Mouse (Mus musculus): ENCODE data around the gene Hspb3.
A peak's percentile ranks its signal among the peaks of the same experiment; 100 is the strongest.

The Hspb3 gene

DNA sequence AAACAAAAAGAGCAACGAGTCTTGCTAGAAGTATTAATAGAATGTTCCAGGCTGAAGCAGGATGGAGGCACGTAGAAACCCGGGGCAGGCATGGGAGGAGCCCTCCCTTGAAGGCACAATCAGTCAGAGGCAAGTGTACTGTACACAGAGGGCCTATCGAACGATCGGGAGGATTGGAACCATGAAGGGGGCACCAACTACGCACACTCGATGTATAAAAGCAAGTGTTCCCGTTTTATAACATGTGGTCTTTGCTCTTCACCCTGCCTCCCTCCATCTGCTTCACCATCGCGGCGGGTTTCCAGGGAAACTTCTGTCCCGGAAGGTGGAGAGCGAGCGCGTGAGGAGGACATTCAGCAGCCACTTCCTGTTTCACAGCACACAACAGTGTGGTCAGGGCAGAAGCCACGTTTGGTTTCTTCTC lies 27.7 kb downstream of the Hspb3 start:
- peak; percentile 21 to 48 for DNase-seq (ENCODE audit: low spot score in 2 of 2)

DNA sequence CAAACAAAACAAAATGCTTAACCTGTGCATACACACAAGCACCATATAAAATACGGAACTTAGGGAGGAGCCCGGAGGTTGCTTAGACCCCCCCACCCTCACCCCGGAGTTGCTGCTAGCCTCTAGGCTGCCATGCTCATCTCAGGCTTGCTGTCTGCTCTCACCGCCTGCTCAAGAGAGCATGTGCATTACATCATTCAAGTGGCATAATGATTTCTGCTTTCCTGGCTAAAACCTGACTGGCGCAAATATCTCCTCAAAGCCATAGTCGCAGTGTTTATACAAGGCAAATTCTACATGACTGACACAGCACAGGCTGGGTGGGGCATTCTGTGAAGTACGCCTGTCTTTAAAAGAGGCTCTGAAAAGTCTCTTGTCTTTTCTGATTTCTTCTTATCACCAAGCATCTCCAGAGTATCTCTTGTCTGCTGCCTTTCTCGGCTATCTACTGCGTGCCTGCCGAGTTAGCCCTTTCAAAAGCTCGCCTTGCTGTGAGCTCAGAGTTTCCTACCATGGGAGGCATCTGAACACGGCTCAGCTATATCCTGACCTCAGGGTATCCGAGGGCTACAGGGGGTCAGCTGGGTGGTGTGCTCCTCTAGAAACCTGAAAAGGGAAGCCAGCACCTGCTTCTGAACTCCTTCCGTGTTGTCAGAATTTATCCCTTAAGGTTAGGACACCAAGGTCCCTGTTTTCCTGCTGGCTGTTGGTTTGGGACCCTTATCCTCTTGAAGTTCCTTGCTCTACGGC lies 28.6 kb downstream of the Hspb3 start:
- no peak for DNase-seq (ENCODE audit: low spot score in 2 of 2)

DNA sequence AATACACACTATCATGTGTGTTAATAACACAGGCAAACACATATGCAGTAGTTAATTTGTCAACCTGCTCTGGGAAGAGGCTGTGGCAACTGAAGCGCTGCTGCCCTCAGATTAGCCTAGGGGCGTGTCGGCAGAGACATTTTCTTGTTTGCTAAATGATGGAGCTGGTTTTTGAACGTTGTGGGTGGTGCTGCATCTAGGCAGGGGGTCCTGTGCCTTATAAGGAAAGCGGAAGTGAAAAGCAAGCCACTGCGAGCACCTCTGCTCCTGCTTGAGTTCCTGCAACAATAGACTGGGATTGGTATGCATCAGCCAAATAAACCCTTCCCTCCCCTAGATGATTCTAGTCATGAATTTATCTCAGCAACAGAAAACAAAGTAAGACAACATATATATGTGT lies 31.0 kb downstream of the Hspb3 start:
- DNase-seq (ENCODE audit: low spot score in 2 of 2) = no peak

DNA sequence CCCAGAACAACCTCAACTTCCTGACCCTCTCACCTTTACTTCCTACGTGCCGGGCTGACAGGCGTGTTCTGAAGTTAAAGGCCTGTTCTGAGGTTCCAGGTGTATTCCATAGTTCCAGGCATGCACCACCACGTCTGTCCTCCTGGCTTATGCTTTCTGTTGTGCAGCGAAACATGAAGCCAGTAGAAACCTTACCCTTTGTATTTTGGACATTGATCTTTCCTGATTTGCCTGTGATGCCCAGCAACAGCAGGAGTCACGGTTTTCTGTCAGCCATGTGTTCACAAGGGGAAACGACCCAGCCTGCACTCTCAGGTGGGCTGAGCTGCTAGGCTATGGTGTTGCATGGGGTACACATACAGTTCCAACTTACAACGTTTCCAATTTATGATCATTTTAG lies 35.9 kb downstream of the Hspb3 start:
- DNase-seq (ENCODE audit: low spot score in 2 of 2) = no peak

DNA sequence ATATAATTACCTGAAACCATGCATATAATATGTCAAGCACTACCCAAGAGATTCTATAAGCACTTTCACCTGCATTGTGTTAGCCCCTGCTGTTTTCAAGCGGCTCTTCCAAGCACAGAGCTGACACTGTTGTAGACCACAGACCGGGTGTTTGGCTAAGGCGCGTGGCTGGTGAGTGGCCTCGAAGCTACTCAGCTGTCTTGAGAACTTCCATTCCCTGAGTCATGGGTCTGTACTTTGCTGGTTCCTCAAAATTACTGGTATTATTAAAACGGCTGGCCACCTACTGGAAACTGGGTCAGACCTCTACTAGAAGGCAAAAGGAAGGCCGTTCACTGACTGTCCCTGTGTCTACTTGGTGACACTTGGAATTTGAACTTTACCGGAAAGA lies 40.6 kb downstream of the Hspb3 start:
- no peak for DNase-seq (ENCODE audit: low spot score in 2 of 2)

DNA sequence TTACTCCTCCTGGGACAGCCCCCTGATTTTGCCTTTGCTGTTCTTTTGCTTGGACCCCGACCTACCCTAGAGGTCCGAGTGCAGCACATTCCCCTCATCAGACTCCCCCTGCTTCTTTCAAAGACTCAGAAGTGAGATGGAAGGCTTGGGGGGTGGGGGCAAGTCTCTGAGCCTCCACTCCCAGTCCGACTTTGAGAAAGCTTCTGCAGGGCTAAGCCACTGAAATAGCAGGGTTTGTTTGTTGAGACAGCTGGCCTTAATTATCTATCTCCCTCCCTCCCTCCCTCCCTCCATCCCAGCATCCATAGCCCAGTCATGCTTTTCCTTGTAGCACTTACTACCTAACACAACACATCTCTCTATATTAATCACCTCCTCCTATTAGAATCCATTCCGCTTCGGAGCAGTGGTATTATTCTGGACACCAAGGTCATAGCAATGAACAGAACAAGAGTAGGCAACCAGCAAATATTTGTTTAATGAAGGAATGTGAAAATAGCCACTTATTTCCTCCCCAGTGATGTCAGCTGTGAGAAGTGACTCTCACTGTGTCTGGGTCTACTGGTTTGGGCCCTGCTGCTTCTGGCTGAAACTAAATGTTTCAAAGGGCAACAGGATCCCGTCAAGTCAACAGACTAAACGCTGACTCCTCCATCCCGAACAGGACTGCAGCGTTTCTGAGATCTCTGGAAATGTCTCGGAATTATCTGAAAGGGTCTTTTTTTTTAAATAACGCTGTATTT lies 41.2 kb downstream of the Hspb3 start:
- no peak for DNase-seq (ENCODE audit: low spot score in 2 of 2)

DNA sequence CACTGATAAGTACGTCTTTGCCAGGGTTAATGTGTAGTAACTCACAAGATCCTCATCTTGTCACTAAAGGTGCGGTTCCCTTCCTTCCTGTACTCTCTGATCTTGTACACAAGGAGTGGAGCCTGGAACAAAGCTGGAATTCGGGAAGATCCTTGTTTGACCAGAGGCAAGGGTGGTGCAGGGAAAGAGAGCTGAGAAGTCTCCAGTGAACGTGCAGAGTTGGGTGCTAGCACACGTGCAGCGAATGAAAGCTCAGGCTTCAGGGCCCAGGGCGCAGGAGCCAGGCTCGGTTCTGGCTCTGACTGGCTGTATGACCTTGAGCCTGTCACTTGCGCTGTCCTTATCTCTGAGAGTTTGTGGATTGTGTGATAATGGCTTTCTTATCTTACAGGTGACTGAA lies 44.5 kb downstream of the Hspb3 start:
- DNase-seq (ENCODE audit: low spot score in 2 of 2) = no peak

DNA sequence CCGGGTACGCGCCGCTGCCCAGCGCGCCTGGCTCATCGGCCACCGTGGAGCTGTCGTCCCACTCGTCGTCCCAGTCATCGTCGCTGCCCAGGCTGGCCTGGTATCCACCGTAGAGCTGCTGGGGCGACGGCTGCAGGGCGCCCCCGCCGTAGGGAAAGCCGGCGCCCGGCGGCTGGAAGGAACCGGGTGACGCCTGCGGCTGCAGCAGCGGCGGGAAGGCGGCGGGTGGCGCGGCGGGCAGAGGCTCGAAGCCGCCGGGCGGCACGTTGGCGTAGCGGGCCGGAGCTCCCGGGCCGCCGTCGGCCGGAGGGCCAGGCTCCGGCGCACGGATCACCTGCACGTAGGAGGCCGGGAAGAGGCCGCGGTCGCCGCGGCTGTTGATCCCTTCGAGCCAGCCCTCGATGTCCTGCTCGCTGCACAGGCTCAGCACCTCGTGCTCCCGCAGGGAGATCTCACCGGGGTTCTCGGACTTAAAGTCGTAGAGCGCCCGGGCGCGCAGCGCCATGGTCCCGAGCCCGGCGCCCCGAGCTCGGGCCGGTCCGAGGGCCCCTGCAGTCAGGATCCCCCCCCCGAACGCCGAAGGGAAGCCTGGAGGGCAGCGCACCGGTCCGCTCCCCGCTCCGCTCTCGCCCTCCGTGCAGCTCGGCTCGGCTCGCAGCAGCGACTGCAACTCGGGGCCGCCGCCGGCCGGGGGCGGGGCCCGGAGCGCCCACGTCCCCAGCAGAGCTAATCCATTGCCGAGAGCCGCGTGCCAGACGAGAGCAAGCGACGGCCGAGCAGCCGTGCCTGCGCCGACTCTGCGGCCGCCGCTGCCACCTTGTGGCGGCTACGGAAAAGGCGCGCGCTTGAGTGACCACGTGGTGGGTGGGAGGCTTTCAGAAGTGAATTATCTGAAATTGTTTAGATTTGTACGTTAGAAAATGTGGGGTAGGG lies 45.3 kb downstream of the Hspb3 start, which contains the start of gene Snx18:
Gene Snx18, minus strand, starts transcription at position 674 of the 933 bp plus-strand sequence.
- peak; percentile 81 to 88 for DNase-seq (ENCODE audit: low spot score in 2 of 2)

DNA sequence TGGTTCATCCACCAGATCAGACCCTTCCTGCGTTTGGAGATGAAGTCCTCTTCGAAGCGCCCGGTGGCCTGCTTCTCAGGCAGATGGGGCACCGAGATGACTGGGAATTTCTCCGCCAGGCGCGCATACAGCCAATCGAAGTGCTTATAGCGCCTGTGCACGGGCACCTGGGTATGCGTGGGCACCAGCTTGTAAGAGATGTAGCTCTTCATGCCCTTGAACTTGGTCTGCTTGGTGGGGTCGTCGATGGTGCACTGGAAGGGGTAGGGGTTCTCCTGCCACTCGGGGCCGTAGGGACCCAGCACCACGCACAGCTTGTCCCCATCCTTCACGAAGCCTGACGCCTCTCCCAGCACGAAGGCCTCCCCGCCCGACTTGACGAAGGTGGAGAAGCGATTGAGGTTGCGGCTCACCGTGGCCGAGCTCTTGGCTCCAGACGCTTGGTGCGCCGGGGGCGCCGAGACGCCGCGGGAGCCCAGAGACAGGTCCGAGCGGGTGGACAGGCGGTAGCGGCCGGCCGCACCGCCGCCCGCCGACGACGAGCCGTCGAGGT lies 46.1 kb downstream of the Hspb3 start:
- DNase-seq (ENCODE audit: low spot score in 2 of 2) = no peak

DNA sequence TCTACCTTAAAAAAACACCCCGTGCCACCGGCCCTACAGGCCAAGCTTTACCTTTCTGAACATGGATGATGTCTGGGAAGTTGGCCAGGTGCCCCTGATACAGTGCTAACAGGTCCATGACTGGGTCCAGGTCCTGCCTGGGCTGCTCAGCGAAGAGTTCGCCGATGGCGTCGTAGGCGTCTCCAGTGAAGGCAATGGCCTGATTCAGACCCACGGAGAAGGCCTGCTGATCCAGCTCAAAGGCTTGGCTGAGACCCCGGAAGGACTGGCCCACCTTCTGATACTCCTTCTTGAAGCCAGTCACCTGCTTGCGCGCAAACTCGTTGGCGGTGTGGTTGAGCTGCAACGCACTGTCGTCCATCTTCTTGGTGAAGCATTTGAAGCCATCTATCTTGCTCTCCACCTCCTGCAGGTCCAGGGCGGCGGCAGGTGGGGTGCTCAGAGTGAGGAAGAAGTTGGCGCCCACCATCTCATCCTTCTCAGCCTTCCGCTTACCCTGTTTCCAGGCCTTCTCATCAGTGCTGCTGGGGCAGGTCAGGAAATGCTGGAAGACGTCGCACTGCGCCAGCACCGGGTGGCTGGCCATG lies 46.6 kb downstream of the Hspb3 start:
- DNase-seq (ENCODE audit: low spot score in 2 of 2) = no peak

DNA sequence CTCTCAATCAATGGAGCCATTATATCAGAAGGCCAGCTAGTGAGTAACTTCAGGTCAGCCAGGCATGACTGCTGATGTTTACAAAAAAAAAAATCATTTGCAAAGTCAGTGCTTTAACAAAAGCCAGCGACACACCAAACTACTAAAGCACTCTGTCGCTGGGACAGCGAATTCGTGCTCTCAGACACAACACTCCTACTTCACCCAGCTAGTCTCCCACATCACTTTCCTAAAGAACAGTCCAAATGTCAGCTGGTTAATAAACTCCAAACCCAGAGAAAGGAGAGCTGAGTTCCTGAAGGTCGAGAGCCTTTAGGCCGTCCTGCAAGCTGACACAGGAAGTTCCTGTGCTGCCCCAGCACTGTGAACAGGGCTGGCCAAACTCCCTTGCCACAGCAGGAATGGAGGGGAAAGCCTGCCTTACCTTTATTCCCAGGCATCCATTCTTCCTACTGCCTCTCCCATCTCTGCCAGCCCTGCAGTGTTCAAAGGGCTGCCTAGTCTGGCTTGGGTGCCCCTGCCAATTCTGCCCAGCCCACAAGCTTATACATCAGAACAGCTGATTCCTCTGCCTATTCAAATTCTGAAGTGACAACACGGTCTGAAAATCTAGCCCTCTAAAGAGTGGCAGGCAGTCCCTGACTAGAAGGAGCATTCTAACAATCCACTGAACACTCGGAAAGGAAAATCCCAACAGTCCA lies 47.4 kb downstream of the Hspb3 start:
- DNase-seq (ENCODE audit: low spot score in 2 of 2) = no peak

DNA sequence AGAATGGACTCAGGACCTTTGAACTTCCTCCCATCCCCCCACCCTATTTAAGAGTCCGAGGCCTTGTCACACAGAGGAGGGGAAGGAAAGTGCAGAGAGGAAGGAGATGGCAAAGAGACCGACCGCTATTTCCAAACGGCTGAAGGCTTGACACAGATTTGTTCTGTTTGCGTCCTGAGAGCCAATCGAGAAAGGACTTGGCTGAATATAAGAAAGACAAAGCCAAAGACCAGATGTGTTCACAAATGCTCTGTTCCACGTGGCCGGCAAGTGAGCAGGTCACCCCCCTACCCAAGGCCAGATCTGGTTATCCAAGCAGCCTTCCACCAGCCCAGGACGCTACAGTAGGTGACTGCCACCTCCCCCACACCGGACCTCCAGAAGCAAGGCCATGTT lies 47.9 kb downstream of the Hspb3 start:
- no peak for DNase-seq (ENCODE audit: low spot score in 2 of 2)

DNA sequence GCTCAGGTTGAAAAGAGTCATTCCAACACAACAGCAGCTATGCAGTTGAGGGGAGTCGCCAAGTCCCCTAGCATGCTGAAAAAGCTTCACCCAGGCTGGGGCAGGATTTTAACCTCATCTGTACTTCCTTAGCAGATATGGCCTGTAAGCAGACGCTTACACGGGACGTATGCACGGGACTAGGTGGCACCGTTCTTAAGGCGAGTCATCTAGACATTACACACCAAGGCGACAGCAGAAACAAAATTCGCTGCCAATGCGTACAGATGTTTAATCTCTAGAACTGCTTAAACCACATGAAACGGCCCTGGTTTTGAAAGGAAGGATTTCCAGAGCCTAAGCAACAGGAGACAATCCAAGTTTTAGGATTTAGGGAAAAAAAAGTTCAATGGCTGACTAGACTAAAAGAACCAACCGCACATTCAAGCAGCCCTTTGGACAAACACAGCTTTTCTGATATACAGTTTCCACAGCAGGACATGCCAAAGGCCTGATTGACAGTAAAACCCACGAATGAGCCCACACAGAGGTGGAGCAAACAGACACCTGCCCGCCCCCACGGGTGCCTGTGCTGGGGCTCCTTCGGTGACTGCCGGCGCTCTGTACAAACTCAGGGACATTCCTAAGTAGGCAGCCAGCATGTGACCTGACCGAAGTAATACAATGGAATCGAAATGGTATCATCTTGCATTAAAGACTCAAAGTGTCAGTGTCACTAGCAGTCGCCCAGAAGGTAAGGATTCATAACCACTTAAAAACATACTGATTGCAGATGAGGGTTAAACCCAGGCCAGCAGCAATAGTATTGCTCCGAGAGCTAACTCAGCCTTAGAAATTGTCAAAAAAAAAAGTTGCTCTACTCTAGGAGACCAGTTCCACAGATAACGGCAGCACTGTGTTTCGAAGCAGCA lies 48.6 kb downstream of the Hspb3 start:
- DNase-seq (ENCODE audit: low spot score in 2 of 2) = peak; percentile 82 to 84

DNA sequence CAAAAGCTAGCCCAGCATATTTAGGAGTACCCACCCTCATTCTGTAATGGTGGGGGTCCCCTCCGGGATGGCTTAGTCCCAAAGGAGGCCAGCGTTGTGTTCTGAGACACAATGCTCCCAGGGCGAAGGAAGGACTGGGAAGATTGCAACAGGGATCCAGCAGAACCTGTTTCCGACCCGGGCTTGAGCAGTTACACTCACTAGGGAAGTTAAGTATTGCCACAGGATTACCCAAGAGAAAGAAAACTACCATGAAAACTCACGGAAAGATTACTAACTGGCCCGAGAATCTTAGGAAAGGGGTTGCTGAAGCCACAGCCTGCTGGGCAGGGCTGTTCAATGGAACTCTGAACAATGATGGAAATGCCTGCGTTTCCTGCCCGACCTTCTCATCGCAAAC lies 49.6 kb downstream of the Hspb3 start:
- DNase-seq (ENCODE audit: low spot score in 2 of 2) = no peak

DNA sequence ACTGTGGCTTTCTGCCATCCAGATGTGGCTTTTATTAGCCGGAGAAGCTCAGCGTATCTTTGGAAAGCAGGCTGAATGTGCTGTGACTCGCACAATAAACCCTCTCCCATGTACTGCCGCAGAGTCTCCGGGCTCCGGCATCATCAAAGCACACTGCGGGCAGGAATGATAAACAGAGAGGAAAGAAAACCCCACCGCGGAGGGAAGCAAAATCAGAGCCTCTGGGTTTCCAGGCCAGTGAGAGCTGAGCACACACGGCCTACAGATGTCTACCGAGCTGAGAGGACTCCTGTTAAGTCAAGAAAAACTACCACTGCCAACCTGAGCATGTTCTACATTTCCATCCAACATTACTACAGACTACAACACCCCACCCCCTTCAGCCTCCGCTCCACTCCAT lies 50.1 kb downstream of the Hspb3 start:
- DNase-seq (ENCODE audit: low spot score in 2 of 2) = no peak

Measured in natural killer cell, adult 2 months (primary cell).